Mouse (Mus musculus) testis, adult 2 months (tissue): Measurements from ENCODE around the gene Atp6v1f. TPM values are rescaled to one million over a fixed set of nuclear protein-coding genes. Genes with fewer than 3 reads are reported as not detected.
A peak's percentile ranks its signal among the peaks of the same experiment; 100 is the strongest.

Experiments used
- H3K27ac ChIP-seq: fragments of 200-500 bp; 2 replicates; pipeline ENCODE4 v1.5.1; 2012; ENCODE audit warnings: low read depth, low read length; ENCODE audit not compliant: control insufficient read depth, insufficient read depth
- H3K27me3 ChIP-seq: fragments of 200-500 bp; 2 replicates; pipeline ENCODE4 v1.6.1; 2012; ENCODE audit warnings: mild to moderate bottlenecking, low read length, moderate library complexity; ENCODE audit not compliant: control insufficient read depth, insufficient read depth
- H3K36me3 ChIP-seq: fragments of 200-500 bp; 2 replicates; pipeline ENCODE4 v1.6.1; 2012; ENCODE audit warnings: mild to moderate bottlenecking, low read length; ENCODE audit not compliant: control insufficient read depth, insufficient read depth
- H3K4me1 ChIP-seq: fragments of 200-500 bp; 2 replicates; pipeline ENCODE4 v1.6.1; 2012; ENCODE audit warnings: low read length; ENCODE audit not compliant: control insufficient read depth, insufficient read depth
- H3K4me3 ChIP-seq: fragments of 200-500 bp; 2 replicates; pipeline ENCODE4 v1.5.1; 2012; ENCODE audit warnings: low read depth, mild to moderate bottlenecking, low read length, moderate library complexity, mixed read lengths; ENCODE audit not compliant: control insufficient read depth
- CTCF ChIP-seq: fragments of 200-500 bp; IDR thresholded peaks from 2 replicates; pipeline ENCODE4 v1.5.1; 2012; ENCODE audit warnings: low read depth, mild to moderate bottlenecking, inconsistent platforms, low read length, moderate library complexity; ENCODE audit not compliant: control insufficient read depth, insufficient read depth, insufficient replicate concordance
- POLR2A ChIP-seq: fragments of 200-500 bp; IDR thresholded peaks from 2 replicates; pipeline ENCODE4 v1.6.1; 2012; ENCODE audit warnings: low read depth, mild to moderate bottlenecking, inconsistent platforms, low read length, moderate library complexity; ENCODE audit not compliant: control insufficient read depth
- polyA plus RNA-seq: library from polyadenylated mRNA; depleted of rRNA; stranded (reverse); fragments of >200 nt; gene quantifications from 2 replicates; pipeline ENCODE4 v1.2.3, GENCODE M21; 2012

Gene Atp6v1f
- polyA plus RNA-seq, 1 experiment = 454 TPM

DNA sequence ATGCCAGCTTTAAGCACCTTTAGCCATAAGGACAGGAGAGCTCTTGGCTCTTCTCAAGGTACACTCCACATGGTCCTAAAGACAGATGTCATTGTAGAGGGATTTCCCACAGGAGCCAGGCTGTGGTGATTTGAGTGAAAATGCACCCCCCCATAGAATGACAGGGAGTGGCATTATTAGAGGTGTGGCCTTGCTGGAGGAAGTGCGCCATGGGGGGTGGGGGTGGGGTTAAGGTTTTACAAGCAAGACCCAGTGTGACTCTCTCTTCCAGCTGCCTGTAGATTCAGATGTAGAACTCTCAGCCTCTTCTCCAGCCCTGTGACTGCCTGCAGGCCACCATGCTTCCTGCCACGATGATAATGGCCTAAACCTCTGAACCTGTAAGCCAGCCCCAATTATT is 18.4 kb downstream of the Atp6v1f start:
- Histone ChIP-seq H3K4me1 (no peaks in the 10 kb centered on the region), H3K36me3 (no peaks in the 10 kb centered on the region), H3K27ac (no peak overlapping the region), H3K4me3 (no peak overlapping the region), H3K27me3 (no peaks in the 10 kb centered on the region)
- TF ChIP-seq CTCF (no peak), POLR2A (no peak)

DNA sequence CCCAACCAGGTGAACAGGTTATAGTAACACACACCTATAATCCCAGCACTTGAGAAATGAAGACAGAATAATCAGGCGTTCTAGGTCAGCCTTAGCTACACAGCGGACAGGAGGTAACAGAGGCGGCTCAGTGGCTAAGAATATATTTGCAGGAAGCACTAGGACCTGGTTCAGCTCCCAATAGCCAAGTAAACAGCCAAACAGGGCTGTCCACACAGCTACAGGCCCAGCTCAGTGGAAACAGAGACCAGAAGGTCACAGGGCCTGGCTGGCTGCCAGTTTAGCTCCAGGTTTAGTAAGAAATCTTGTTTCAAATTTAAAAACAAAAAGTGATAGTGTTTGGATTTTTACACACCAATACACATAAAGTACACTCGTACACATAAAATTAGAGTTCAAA is 26.6 kb downstream of the Atp6v1f start:
- Histone ChIP-seq H3K4me3 (no peak overlapping the region), H3K27me3 (no peaks in the 10 kb centered on the region)

DNA sequence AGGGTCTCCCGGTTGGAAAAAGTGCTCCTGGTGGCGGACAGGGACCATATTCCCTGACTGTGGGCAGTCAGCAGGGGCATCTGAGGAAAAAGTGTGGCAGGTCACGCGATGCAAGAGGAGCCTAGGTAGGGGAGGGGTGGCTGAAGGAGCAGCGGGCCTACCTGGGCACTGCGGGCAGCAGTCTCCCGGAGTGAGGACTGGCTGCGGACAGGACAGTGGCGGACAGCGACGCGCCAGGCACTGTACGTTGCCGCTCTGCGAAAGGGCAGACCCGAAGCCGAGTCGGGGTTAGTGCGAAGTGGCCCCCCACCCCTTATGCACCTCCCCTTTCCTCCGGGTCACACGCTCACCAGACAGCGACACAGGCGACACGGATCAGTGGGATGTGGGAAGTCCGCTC is 28.8 kb downstream of the Atp6v1f start:
- no peak overlapping the region for H3K27ac ChIP-seq
- H3K4me3 ChIP-seq = peak overlapping the region; percentile 19; the same call in 1 of the 2 replicates
- no peaks in the 10 kb centered on the region for H3K27me3 ChIP-seq
- no peaks in the 10 kb centered on the region for H3K36me3 ChIP-seq
- H3K4me1 ChIP-seq = peaks cover 3% of the 10 kb centered on the region; the same call in 1 of the 2 replicates
- no peak for TF ChIP-seq CTCF
- TF ChIP-seq POLR2A = no peak

More for the DNA sequence above, 26.6 kb downstream of the Atp6v1f start:
- TF ChIP-seq POLR2A = no peak
- TF ChIP-seq CTCF = no peak
- Histone ChIP-seq H3K4me1 (peaks cover 3% of the 10 kb centered on the region; the same call in 1 of the 2 replicates), H3K27ac (no peak overlapping the region), H3K36me3 (no peaks in the 10 kb centered on the region)

DNA sequence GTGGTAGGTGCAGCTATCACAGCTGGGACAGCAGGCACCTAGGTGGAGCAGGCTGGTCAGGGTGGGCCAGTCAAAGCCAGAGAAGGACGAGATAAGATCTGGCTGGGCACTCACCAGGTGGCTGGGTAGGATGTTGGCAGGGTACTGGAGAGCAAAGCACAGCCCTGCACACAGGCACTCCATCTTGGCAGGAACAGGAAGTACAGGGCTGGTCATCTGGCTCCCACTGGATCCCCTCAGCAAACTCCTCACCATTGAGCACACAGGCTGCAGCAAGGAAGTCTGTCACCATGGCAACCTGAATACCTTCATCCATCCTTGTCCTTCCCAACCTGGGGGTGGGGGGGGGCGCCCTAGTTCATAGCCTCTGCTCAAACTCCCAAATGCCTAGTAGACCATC is 30.3 kb downstream of the Atp6v1f start:
- no peak overlapping the region for H3K27ac ChIP-seq
- no peaks in the 10 kb centered on the region for H3K36me3 ChIP-seq
- H3K4me1 ChIP-seq = peaks cover 3% of the 10 kb centered on the region; the same call in 1 of the 2 replicates
- no peak for TF ChIP-seq POLR2A
- no peak for TF ChIP-seq CTCF
- H3K27me3 ChIP-seq = no peaks in the 10 kb centered on the region
- H3K4me3 ChIP-seq = no peak overlapping the region

DNA sequence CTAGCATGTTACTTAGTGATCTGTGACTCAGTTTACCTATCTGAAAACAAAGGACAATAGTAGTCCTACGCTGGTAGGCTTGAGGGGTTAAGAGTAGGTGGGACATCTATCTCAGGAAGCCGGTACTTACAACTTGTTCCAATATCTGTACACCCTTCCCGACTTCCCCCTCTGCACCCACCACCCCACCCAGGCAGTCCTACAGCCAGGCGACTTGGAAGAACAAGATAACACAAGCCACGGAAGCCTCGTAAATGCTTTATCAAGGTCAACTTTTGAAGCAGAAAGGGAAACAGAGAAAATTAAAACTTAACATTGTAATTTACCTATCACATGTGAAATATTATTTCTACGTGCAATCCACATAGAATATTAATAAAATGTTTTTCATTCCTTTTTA is 32.7 kb downstream of the Atp6v1f start:
- Histone ChIP-seq H3K36me3 (no peaks in the 10 kb centered on the region), H3K4me3 (no peak overlapping the region), H3K4me1 (peaks cover 3% of the 10 kb centered on the region; the same call in 1 of the 2 replicates), H3K27ac (no peak overlapping the region), H3K27me3 (no peaks in the 10 kb centered on the region)
- TF ChIP-seq CTCF = no peak
- TF ChIP-seq POLR2A = no peak

DNA sequence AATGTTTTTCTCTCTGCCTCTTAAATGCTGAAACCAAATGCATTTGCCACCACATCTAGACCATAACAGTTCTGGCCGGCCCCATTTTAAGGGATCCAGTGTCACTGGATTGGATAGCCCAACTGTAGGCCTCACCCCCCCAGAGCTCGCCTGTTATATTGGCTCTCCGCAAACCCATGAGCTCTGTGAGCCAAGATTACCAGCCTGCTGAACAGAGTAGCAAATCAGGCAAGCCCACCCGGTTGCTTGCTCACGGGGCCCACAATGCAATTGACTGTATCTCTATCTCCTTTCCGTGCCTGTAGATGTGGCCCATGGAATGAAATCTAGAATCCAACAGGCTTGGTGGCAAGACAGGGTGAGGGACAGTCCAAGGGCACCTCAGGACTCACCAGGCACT is 33.3 kb downstream of the Atp6v1f start:
- TF ChIP-seq CTCF (no peak), POLR2A (no peak)
- H3K27me3 ChIP-seq = no peaks in the 10 kb centered on the region
- peaks cover 3% of the 10 kb centered on the region; the same call in 1 of the 2 replicates for H3K4me1 ChIP-seq
- H3K4me3 ChIP-seq = no peak overlapping the region
- H3K36me3 ChIP-seq = no peaks in the 10 kb centered on the region
- no peak overlapping the region for H3K27ac ChIP-seq

DNA sequence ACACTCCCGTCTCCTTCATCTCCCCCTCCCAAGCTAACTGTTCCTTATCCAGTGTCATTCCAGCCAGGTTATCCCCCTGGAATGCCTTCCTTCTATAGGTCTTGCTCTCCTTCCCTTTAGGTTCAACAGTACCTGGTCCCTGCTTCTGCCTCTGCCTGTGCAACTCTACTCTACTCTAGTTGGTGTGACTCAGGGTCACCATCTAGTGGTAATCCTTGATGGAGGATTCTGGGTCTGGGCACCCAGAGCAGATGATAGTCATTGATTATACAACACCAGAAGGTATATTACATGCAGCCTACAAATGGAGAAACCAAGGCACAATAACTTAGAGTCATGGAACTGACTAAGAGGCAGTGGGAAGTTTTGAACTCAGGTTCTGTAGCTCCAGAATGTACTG is 34.1 kb downstream of the Atp6v1f start:
- H3K4me3 ChIP-seq = no peak overlapping the region
- no peaks in the 10 kb centered on the region for H3K36me3 ChIP-seq
- no peak overlapping the region for H3K27ac ChIP-seq
- H3K4me1 ChIP-seq = no peaks in the 10 kb centered on the region
- TF ChIP-seq POLR2A (no peak), CTCF (no peak)
- no peaks in the 10 kb centered on the region for H3K27me3 ChIP-seq

DNA sequence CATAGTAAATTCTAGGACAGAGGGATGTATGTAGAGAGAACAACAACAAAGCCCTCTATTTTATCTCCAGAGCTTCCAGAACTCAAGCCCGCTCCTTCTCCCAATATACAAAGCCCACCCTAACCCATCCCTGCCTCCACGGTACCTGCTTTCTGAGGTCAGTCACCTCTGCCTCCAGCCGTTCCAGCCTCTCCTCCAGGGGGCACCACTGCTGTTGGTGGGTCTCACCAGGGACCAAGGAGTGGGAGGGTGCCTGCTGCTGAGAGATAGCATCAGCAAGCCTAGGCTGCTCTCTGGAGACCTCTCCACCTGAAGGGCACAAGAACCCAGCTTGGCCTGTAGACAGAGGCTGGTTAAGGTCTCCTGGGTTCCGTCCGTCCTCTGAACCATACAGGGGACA is 38.0 kb downstream of the Atp6v1f start:
- Histone ChIP-seq H3K36me3 (no peaks in the 10 kb centered on the region), H3K27ac (no peak overlapping the region), H3K4me3 (no peak overlapping the region), H3K27me3 (no peaks in the 10 kb centered on the region; the same call in 1 of the 2 replicates), H3K4me1 (peaks cover 8% of the 10 kb centered on the region)
- TF ChIP-seq POLR2A = no peak
- no peak for TF ChIP-seq CTCF
